Mouse (Mus musculus): Measurements from ENCODE around the gene Mroh2a.

The Mroh2a gene

GRCm38 (mm10) chr1:88235046-88235893, 8.5 kb downstream of the Mroh2a start:
- DNase-seq (ENCODE audit: low spot score in 2 of 2) = no peak

GRCm38 (mm10) chr1:88235894-88236415, 9.2 kb downstream of the Mroh2a start:
- no peak for DNase-seq (ENCODE audit: low spot score in 2 of 2)

- no peak for DNase-seq (ENCODE audit: low spot score in 2 of 2)
Observed at GRCm38 (mm10) chr1:88237311-88237710, 10.5 kb downstream of the Mroh2a start.

- DNase-seq (ENCODE audit: low spot score in 2 of 2) = no peak
Observed at GRCm38 (mm10) chr1:88238771-88239170, 12.0 kb downstream of the Mroh2a start.

GRCm38 (mm10) chr1:88240072-88240471, 13.3 kb downstream of the Mroh2a start:
- no peak for DNase-seq (ENCODE audit: low spot score in 2 of 2)

- no peak for DNase-seq (ENCODE audit: low spot score in 2 of 2)
Observed at GRCm38 (mm10) chr1:88240579-88240978, 13.8 kb downstream of the Mroh2a start.

GRCm38 (mm10) chr1:88243861-88244260, 17.1 kb downstream of the Mroh2a start:
- DNase-seq (ENCODE audit: low spot score in 2 of 2) = no peak

GRCm38 (mm10) chr1:88245881-88246280, 19.1 kb downstream of the Mroh2a start:
- no peak for DNase-seq (ENCODE audit: low spot score in 2 of 2)

GRCm38 (mm10) chr1:88246386-88246785, 19.6 kb downstream of the Mroh2a start:
- DNase-seq (ENCODE audit: low spot score in 2 of 2) = no peak

GRCm38 (mm10) chr1:88247660-88248059, 20.9 kb downstream of the Mroh2a start:
- DNase-seq (ENCODE audit: low spot score in 2 of 2) = no peak

GRCm38 (mm10) chr1:88248658-88249057, 21.9 kb downstream of the Mroh2a start:
- no peak for DNase-seq (ENCODE audit: low spot score in 2 of 2)

GRCm38 (mm10) chr1:88249596-88249995, 22.8 kb downstream of the Mroh2a start:
- DNase-seq (ENCODE audit: low spot score in 2 of 2) = no peak

- no peak for DNase-seq (ENCODE audit: low spot score in 2 of 2)
Observed at GRCm38 (mm10) chr1:88250023-88250422, 23.2 kb downstream of the Mroh2a start.

GRCm38 (mm10) chr1:88253106-88253505, 26.3 kb downstream of the Mroh2a start:
- DNase-seq (ENCODE audit: low spot score in 2 of 2) = no peak

GRCm38 (mm10) chr1:88253540-88253939, 26.8 kb downstream of the Mroh2a start:
- no peak for DNase-seq (ENCODE audit: low spot score in 2 of 2)

- no peak for DNase-seq (ENCODE audit: low spot score in 2 of 2)
Observed at GRCm38 (mm10) chr1:88254793-88255465, 28.1 kb downstream of the Mroh2a start.

- no peak for DNase-seq (ENCODE audit: low spot score in 2 of 2)
Observed at GRCm38 (mm10) chr1:88255466-88255857, 28.7 kb downstream of the Mroh2a start.

- no peak for DNase-seq (ENCODE audit: low spot score in 2 of 2)
Observed at GRCm38 (mm10) chr1:88255989-88256754, 29.4 kb downstream of the Mroh2a start.

- DNase-seq (ENCODE audit: low spot score in 2 of 2) = no peak
Observed at GRCm38 (mm10) chr1:88256886-88257663, 30.3 kb downstream of the Mroh2a start.

GRCm38 (mm10) chr1:88257681-88258080, 30.9 kb downstream of the Mroh2a start:
- peak in 1 of 2 experiments; percentile 32 for DNase-seq (ENCODE audit: low spot score in 2 of 2)

- DNase-seq (ENCODE audit: low spot score in 2 of 2) = no peak
Observed at GRCm38 (mm10) chr1:88258361-88258760, 31.6 kb downstream of the Mroh2a start.

All from right cerebral cortex, postnatal 10 days (tissue).